In genomic region chr7:69950221-69950670, GRCm38 (mm10) we compare ENCODE assay signal across 12 mouse cellular contexts.
DNase-seq lines count a peak whose midpoint lies in the region; ATAC-seq lines count a peak whose summit lies in the region.
"Had no signal": no experiment of that assay in that cellular context is flagged by ENCODE, and none has a peak within 500 bp of the region (broad histone marks: within the 10 kb centered on the region; RNA-seq: fewer than 3 reads in every experiment).

No protein-coding gene starts in this region.

- no peak overlapping the region for H3K27ac ChIP-seq in neural tube, embryonic 11.5 days (ENCODE audit: low read depth, low read length)
- H3K27ac ChIP-seq in hindbrain, embryonic 12.5 days: no peak overlapping the region
- no peak overlapping the region for H3K27ac ChIP-seq in midbrain, embryonic 14.5 days (replicated peaks; ENCODE audit: low read depth, low read length)
- H3K27ac ChIP-seq: heart, embryonic 10.5 days; stomach, postnatal 0 days had no signal

- H3K4me1 ChIP-seq in neural tube, embryonic 11.5 days (ENCODE audit: control insufficient read depth, insufficient read depth, low read length): peaks cover 5% of the 10 kb centered on the region
- peaks cover 7% of the 10 kb centered on the region; the same call in 1 of the 2 replicates for H3K4me1 ChIP-seq in hindbrain, embryonic 12.5 days
- peaks cover 12% of the 10 kb centered on the region for H3K4me1 ChIP-seq in midbrain, embryonic 14.5 days (ENCODE audit: control insufficient read depth, insufficient read depth, low read length)
- H3K4me1 ChIP-seq: heart, embryonic 10.5 days had no signal

- peak; percentile 87 for ATAC-seq in neural tube, embryonic 11.5 days (ENCODE audit: insufficient read depth, low FRiP score, low TSS enrichment)
- peak; percentile 68 for ATAC-seq in hindbrain, embryonic 12.5 days (ENCODE audit: low FRiP score)
- ATAC-seq in midbrain, embryonic 14.5 days (ENCODE audit: low FRiP score, low TSS enrichment): peak; percentile 27; the same call in 1 of the 2 replicates
- ATAC-seq in monocyte, adult 5-6 weeks (replicated peaks; ENCODE audit: insufficient number of reproducible peaks, low FRiP score, low TSS enrichment, poor library complexity, severe bottlenecking): no peak
- no peak for ATAC-seq in CD4-positive, CD25-positive, alpha-beta regulatory T cell, adult 4 months
- ATAC-seq: intestine, postnatal 0 days had no signal

- H3K36me3 ChIP-seq in neural tube, embryonic 11.5 days (ENCODE audit: control insufficient read depth, insufficient read depth, low read length): no peaks in the 10 kb centered on the region
- no peaks in the 10 kb centered on the region for H3K36me3 ChIP-seq in hindbrain, embryonic 12.5 days
- H3K36me3 ChIP-seq in midbrain, embryonic 14.5 days (ENCODE audit: control insufficient read depth, insufficient read depth, low read length): no peaks in the 10 kb centered on the region
- H3K36me3 ChIP-seq: heart, embryonic 10.5 days had no signal

- H3K27me3 ChIP-seq in neural tube, embryonic 11.5 days (ENCODE audit: control insufficient read depth, insufficient read depth, low read length): peaks cover 58% of the 10 kb centered on the region
- H3K27me3 ChIP-seq in hindbrain, embryonic 12.5 days: peaks cover 30% of the 10 kb centered on the region
- H3K27me3 ChIP-seq in midbrain, embryonic 14.5 days (ENCODE audit: control insufficient read depth, insufficient read depth, low read length): peaks cover 10% of the 10 kb centered on the region; the same call in 1 of the 2 replicates

- H3K4me2 ChIP-seq in neural tube, embryonic 11.5 days (ENCODE audit: low read depth): no peak overlapping the region
- peak overlapping the region; percentile 31; the same call in 1 of the 2 replicates for H3K4me2 ChIP-seq in hindbrain, embryonic 12.5 days (replicated peaks)
- peak overlapping the region; percentile 27 for H3K4me2 ChIP-seq in midbrain, embryonic 14.5 days (ENCODE audit: low read length)

- peak; percentile 19 for DNase-seq in neural tube, embryonic 11.5 days (ENCODE audit: low spot score)
- no peak for DNase-seq in neural tube, embryonic 10.5 days (ENCODE audit: extremely low spot score, low spot score)
- DNase-seq in midbrain, embryonic 14.5 days: no peak
- DNase-seq in gastrocnemius, postnatal 36 days: no peak
- no peak for DNase-seq in left cerebral cortex, postnatal 14 days (ENCODE audit: low spot score in 2 of 2)
- DNase-seq: adrenal gland, adult 8-10 months had no signal

- H3K9me3 ChIP-seq in neural tube, embryonic 11.5 days (ENCODE audit: control insufficient read depth, low read length): no peaks in the 10 kb centered on the region
- no peaks in the 10 kb centered on the region for H3K9me3 ChIP-seq in hindbrain, embryonic 12.5 days (replicated peaks)
- no peaks in the 10 kb centered on the region for H3K9me3 ChIP-seq in midbrain, embryonic 14.5 days (ENCODE audit: control insufficient read depth, low read length)
- H3K9me3 ChIP-seq: heart, embryonic 10.5 days had no signal

- H3K4me3 ChIP-seq in neural tube, embryonic 11.5 days (ENCODE audit: low read depth, low read length): no peak overlapping the region
- H3K4me3 ChIP-seq in hindbrain, embryonic 12.5 days: no peak overlapping the region
- no peak overlapping the region for H3K4me3 ChIP-seq in midbrain, embryonic 14.5 days (replicated peaks; ENCODE audit: low read depth, low read length)
- H3K4me3 ChIP-seq: heart, embryonic 10.5 days had no signal

- H3K9ac ChIP-seq in neural tube, embryonic 11.5 days (ENCODE audit: low read length): no peak overlapping the region
- H3K9ac ChIP-seq in hindbrain, embryonic 12.5 days: no peak overlapping the region
- no peak overlapping the region for H3K9ac ChIP-seq in midbrain, embryonic 14.5 days (replicated peaks; ENCODE audit: low read length)

- intact Hi-C loops in gastrocnemius, postnatal 36 days (cut with DNase I): no loop called here
- intact Hi-C loops in left cerebral cortex, postnatal 14 days (cut with DNase I): no loop called here

- 19% methylated on average over 6 of the region's 6 CpGs for WGBS in neural tube, embryonic 11.5 days
- 18% methylated on average over 6 of the region's 6 CpGs for WGBS in hindbrain, embryonic 12.5 days
- 4% methylated on average over 6 of the region's 6 CpGs for WGBS in midbrain, embryonic 14.5 days

Comparison
In these comparisons a context has a peak if more than half of its experiments do, and no peak if none do; other contexts are left out.
1. ATAC-seq: peak in neural tube, embryonic 11.5 days (single experiment), hindbrain, embryonic 12.5 days (single experiment) and midbrain, embryonic 14.5 days (single experiment); none in monocyte, adult 5-6 weeks (single experiment) and CD4-positive, CD25-positive, alpha-beta regulatory T cell, adult 4 months (single experiment).